Mouse (Mus musculus): ENCODE results near the gene Dapk1. TPM values are rescaled to one million over a fixed set of nuclear protein-coding genes. Genes with fewer than 3 reads are reported as not detected.
A peak's percentile ranks its signal among the peaks of the same experiment; 100 is the strongest.
"Not testable (repeated sequence)": the region's sequence is repeated elsewhere in the genome, so short reads cannot be mapped to it uniquely, and the experiment has no call there.

The Dapk1 gene
- total RNA-seq (2021) = 10 to 100 TPM; 25.1 to 29.6 TPM
- long read RNA-seq, experiment 1, full-length matches to known transcripts = 14 of 33 reads
- long read RNA-seq, experiment 1, partial matches to known transcripts = 10 of 33 reads
- long read RNA-seq, experiment 1, other reads (novel, unspliced or antisense) = 9 of 33 reads
- long read RNA-seq, experiment 2, full-length matches to known transcripts = 8 of 23 reads
- long read RNA-seq, experiment 2, partial matches to known transcripts = 3 of 23 reads
- long read RNA-seq, experiment 2, other reads (novel, unspliced or antisense) = 12 of 23 reads

DNA sequence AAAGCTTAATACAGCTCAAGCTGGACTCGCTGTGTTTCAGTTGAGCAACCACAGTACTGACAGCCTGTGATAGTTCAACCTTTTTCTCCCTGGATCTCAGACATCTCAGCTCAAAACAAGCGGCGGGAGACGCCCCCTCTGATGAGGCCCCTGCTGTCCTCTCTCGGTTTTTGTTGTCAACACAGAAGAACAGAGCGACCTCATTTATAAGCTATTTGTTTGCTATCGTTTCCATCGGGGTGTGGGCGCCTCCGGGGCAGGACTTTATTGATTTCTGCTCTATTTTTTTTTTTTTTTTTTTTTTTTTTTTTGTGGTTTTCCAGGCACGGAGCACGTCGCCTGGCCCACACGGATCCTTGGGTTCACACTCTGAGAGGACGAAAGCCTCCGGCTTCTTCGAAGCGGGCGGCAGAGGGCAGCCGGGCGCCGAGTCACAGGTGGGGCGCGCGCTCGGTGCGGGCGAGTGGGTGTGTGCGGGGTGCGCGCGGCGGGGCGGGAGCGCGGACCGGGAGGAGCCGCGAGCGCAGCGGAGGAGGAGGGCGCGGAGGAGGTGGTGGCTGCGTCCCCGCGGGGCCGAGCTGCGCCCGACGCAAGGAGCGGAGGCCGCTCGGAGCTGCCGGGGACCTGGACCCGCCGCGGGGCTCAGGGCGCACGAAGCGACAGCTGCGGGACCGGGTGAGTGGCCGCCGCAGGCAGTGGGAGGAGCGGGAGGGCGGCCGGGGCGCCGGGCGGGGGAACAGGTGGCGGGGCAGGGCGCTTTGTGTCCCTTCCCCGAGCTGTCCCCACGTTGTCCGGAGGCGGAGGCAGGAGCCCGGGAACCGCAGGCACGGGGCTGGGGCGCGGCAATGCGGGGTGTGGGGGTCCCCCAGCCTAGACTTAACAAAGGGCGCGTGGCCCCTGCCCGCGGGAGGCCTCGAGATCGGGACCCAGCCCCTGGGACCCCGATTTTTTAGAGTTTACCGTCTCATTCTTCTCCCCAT, at the start of gene Dapk1:
Dapk1 (plus strand) TSS at position 512 of the 980 bp plus-strand sequence.
- DNase-seq = peak; percentile 82

DNA sequence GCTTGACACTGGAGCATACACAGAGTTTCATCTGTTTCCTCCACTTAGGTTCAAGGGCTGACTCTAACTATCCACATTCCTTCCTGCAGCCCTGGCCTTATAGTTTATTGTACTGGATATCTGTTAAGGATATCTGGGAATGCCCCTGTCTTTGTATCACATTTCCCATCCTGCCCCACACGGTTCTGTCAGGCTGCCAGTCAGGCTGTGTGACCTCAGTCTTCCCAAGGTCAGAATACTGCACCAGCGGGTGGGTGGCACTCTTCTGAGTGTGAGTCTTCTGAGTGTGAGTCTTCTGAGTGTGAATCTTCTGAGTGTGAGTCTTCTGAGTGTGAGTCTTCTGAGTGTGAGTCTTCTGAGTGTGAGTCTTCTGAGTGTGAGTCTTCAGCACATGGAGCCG, 48.4 kb upstream of the Dapk1 start:
- no peak for DNase-seq

DNA sequence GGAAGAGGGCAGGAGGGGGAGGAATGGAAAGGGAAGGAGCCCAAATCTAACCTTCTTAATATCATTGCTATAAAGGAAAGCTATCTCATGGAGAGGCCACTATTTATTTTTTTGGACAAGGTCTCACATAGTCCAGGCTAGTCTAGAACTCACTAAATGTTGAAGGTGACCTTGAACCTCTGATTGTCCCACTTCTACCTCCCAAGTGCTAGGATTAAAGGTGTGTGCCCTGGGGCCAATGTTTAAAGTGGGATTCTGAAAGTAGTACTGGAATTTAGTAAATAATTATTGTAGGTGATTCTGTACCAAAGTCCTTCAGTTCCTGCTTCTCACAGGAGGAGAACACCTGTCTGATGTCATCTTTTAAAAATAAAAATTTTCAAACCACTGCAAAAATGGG, 45.3 kb upstream of the Dapk1 start:
- no peak for DNase-seq

DNA sequence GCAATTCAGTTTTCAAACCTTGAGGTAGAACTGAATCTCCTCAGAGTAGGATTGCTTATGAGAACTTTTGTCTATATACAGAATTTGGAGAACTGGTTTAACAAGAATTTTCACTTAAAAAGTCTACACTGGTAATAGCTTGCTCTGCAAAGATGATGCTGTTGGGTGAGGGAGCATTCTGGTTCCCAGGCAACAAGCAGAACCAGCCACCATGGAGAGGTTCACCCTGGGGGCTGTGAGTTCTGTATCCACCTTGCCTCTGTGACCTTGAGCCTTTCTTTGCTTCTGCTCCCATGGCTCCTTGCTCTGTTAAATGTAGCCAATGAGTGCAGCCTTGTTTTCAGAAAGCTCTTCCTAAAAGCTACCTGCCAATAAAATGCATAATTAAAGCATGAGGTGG, 44.8 kb upstream of the Dapk1 start:
- DNase-seq = no peak

- no peak for DNase-seq
Measured at GRCm38 (mm10) chr13:60564303-60564702, 37.4 kb upstream of the Dapk1 start.

DNA sequence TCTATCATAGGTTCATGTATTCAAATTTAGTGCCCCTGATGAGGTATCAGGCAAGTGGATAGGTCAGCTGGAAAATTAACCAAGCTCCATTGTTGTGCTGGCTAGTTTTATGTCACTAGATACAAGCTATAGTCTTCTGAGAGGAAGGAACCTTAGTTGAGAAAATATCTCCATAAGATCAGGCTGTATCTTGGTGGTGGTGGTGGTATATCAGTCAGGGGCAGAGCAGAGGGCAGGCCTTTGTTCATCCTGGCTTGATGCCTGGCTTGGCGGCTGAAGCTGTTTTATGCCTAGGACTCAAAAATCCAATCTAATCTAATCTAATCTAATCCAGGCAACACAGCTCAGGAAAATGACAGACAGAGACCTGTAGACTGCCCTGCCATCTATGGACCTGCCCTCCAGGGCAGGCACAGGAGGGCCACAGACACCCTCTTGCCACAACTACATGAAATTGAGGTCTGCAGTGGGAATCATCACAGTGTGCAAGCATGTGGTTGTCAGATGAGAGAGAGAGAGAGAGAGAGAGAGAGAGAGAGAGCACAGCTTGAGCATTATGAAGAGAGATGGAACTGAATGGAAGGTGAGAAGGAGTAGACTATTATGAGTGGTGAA, 32.7 kb upstream of the Dapk1 start:
- DNase-seq = no peak

- no peak for DNase-seq
Measured at GRCm38 (mm10) chr13:60569549-60569941, 32.2 kb upstream of the Dapk1 start.

GRCm38 (mm10) chr13:60573541-60573940, 28.2 kb upstream of the Dapk1 start:
- no peak for DNase-seq

DNA sequence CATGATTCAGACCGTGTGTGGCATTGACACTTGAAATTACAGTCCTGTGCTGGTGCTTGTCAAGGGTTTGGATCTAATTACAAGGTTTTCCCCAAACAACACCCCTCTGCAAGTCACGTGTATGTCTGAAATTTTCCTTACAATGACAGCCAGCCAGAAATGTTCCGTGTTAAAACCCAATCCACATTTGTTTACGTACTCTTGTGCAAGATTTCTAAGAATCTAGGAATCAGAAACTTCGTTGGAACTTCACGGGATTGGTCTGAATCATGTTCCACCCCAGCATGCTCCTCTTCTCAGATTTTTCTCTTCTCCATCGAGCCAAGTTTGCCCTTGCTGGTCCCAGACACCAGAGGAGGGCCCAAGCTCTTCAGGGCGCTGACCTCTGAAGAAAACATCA, 27.8 kb upstream of the Dapk1 start:
- DNase-seq = no peak

GRCm38 (mm10) chr13:60578541-60578940, 23.2 kb upstream of the Dapk1 start:
- no peak for DNase-seq

GRCm38 (mm10) chr13:60594866-60595265, 6.9 kb upstream of the Dapk1 start:
- DNase-seq = no peak

- no peak for DNase-seq
Measured at GRCm38 (mm10) chr13:60595519-60595918, 6.2 kb upstream of the Dapk1 start.

GRCm38 (mm10) chr13:60602416-60603251, 887 bp downstream of the Dapk1 start:
- peak; percentile 38 for DNase-seq

- DNase-seq = no peak
Measured at GRCm38 (mm10) chr13:60603252-60603562, 1.5 kb downstream of the Dapk1 start.

DNA sequence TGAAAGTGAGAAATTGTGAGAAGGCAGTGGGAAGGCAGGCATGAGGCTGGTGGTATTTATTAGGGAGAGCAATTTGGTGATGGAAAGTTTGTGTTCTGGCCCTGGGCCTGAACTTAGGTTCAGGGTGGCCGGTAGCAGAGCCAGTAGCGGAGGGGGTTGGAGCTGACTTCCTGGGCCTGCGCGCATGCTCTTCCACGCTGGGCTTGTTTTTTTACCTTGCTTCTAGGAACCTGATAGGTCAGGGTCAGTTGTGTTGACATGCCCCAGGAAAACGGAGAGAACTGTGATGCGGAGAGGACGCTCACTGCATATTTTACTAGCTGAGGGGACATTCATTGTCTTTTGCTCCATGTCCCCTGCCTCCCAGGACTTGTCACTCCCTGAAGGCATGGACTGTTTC, 5.7 kb downstream of the Dapk1 start:
- no peak for DNase-seq

GRCm38 (mm10) chr13:60608411-60609046, 6.8 kb downstream of the Dapk1 start:
- DNase-seq = no peak

DNA sequence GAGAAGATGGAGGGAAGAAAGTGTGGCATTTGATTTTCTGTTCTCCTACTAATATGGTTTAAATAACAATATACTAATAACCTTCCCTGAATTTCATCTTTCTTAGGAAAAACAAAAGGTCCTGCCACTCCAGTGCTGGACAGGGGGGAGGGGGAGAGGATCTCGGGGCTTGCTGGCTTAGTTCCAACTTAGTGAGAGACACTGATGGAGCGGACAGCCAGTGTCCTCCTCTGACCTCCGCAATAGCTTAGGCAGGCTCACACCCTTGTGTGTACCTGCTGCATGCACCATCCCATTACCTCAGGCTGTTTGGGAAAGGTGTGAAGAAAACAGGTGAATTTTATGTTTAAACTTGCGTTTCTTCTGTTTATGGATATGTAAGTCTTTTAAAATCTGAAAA, 7.5 kb downstream of the Dapk1 start:
- no peak for DNase-seq

- no peak for DNase-seq
Measured at GRCm38 (mm10) chr13:60610558-60610957, 8.8 kb downstream of the Dapk1 start.

GRCm38 (mm10) chr13:60610971-60611370, 9.2 kb downstream of the Dapk1 start:
- not testable (repeated sequence) for DNase-seq

DNA sequence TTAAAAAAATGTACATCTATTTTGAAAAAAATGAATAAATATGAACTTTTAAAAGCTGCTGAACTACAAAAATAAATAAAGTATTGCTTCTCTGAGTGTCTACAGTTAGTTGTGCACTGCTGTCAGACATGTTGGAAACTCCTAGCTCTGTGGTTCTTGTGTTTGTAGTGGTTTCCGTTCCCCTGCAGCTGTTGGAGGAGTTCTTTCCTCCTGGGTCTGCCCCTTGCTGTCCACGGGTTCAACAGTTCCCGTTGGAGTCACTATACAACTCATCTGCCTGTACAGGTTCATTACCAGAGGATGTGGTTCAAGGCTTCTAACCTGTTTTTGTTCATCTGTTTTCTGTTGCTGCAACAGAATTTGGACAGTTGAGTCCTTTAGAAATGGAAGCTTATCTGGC, 10.4 kb downstream of the Dapk1 start:
- DNase-seq = no peak

GRCm38 (mm10) chr13:60614154-60614553, 12.4 kb downstream of the Dapk1 start:
- DNase-seq = no peak

Data from gastrocnemius, postnatal 10 days (tissue).